Mouse (Mus musculus) kidney, postnatal 10 days (tissue): ENCODE data around the gene Mecr.

Experiments used
- DNase-seq: peaks from one replicate; pipeline ENCODE4 v3.0.0; 2021; ENCODE audit warnings: mixed read lengths

Mecr gene

DNA sequence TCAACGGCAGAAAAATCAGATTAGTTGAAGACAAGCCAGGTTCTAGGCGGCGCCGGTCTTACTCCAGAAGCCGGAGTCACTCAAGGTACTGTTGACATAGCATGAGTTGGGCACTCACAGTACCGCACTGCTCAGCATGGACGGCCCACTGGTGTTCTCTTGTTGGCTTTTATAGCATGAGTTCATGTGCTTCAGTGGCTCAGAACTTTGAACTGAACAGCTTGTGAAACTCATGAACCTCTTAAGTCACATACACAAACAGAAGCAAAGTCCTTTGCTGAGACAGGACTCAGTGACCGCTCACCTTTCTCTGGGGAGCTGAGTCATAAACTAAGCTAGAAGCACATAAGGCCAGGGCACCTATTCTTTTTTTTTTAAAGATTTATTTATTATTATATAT lies 54.5 kb downstream of the Mecr start:
- DNase-seq: peak; percentile 39

DNA sequence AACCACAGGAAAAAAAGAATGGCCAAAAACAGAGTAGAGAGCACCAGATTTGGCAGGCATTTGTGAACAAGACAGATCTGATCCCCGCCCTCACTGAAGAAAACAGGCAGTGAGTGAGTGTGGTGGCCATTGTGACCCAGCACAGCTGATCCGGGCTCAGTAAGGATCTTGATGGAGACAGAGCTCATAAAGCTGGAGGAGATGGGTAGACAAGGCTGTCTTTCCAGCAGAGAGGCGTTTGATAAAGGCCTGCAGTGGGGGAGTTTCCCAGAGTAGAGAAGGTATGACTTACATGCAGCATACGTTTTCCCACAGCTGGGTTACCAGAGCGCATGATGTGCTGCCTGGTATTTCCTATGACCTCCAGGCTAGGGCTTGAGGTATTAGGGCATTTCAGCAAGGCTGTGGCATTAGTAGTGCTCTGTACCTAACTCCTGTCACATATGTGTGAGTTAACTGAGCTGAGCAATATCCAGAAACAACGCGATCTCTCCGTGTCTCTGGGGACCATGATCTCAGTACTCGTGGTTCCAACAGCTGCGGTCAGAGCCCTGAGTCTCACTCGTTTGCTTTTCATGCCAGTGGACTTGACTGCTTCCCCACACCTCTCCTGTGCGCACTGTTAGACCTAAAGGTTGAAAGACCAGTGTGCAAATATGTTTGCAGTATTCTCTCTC lies 55.4 kb downstream of the Mecr start:
- no peak for DNase-seq

DNA sequence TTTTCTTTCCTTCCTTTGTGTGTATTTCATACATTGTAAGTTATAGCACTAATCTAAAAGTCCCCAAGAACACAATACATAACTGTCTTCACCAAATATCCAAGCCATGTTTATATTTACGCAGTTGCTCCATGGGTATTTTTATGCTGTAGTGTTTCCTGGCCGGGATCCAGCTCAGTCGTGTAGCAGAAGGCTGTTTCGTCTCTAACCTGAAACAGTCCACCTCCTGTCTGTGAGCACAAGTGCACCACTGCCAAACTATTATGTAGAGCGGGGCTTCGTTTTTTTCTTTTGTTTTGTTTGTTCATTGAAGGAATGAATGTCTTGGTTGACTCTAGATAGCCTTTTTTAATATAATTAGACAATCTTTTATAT lies 55.9 kb downstream of the Mecr start:
- DNase-seq: no peak

DNA sequence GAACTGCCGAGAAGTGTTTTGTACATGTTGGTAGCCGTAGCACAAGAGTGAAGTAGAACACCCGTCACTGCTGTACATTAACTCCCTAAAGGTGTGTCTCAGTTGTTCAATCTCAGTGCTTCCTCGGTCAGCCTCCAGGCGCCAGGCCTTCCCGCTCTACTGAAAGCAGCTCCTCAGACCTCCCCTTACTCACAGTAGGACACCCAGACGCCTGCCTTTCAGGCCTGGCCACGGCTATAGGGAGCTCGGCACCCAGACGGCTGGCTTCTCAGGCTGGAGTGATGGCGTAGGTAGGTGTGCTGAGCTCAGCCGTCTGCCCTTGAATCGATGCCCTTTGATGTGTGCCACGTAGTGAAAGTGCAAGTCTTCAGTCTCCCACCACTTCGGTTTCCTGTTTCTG lies 57.8 kb downstream of the Mecr start:
- DNase-seq: no peak

DNA sequence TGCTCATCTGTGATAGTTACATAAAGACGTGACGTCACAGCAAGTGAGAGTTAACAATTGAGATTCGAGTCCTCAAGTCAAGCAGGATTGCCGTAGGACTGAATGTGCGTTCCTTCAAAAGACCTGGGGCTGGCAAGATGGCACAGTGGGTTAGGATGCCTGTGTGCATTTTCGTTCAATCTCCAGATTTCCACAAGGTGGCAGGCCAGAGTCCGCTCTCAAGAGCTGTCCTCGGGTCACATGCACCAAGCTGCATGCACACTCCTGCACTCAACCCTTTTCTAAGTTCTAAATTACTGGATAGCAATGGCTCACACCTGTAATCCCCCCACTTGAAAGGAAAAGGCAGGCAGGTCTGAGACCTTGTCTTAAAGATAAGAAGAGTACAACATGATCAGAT lies 61.2 kb downstream of the Mecr start:
- DNase-seq: peak; percentile 77

DNA sequence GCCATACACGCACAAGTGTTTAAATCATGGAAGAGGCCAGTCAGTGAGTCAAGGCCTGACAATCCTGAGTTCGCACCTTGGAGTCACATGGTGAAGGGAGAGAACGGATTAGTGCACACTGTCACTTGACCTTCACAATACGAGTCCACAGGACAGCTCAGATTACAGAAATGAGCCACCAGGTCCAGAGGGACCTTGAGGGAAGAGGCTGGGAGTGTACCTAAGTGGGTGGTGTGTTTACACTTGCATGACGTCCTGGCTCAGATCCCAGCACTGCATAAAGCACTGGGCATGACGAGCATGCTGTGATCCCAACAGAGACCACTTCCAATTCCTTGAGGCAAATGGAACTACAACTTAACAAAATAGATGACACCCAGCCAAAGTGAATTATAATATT lies 63.2 kb downstream of the Mecr start:
- DNase-seq: no peak

DNA sequence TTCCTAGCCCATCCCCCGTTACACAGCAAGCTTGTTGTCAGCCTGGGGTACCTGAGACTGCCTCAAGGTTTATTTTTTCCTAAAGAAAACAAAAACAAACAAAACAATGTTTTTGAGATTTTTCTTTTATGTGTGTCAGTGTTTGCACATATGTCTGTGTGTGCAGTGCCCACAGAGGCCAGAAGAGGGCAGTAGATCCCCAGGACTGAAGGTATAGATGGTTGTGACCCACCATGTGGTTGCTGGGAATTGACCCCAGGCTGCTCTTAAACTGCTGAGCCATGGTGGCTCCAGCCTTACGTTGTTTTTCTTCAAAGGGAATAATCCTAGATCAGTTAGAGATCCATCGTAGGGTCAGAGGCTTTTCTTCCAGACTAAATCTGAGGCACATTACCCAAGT lies 64.6 kb downstream of the Mecr start:
- no peak for DNase-seq

DNA sequence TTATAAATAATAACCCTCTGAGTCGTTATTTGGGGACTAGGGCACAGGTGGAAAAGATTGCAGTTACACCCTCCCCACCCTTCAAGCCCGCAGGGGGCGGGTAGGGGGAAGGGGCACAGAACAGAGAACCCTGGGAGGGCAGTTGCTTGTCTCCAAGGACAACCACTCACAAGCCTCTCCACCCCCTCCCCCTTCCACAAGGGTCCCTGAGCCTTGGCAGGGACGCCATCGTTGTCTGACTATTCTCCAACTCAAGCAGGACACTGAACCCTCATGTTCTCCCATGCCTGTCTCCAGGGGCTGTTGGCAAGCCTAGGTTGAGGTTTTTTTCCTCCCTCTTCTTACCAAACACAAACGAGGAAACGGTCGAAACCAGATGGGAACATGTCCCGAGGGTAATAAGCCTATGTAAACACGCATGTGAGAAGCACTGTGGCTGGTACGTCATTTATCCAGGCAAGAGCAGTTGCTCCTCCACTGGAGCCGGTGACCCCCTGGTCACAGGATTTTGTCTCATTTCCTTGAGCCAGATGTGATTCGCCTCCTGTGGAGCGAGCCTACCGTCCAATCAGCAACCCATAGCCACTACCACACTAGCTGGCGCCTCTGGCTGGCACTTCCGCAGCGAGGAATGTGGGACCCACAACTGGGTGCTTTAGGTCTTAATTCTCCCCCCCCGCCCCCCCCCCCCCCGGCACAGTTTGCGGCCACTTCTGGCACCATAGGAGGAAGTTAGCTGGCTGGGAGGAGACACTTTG lies 67.1 kb downstream of the Mecr start:
- peak; percentile 54 for DNase-seq

DNA sequence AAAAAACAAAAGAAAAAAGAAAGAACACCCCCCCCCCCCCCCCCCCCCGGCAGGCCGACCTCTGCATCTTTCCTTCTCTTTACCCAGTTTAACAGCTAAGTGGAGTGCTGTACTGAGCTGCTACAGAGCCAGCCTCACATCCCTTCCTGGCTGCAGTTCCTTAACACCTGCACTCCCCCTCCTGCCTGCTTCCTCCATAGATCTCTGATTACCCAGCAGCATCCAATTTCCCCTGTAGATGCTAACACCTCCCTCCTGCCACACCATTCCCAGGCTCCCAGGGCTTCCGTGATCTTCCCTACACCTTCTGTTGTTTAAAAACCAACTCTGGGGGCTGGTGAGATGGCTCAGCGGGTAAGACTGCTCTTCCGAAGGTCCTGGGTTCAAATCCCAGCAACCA lies 68.3 kb downstream of the Mecr start:
- no peak for DNase-seq

DNA sequence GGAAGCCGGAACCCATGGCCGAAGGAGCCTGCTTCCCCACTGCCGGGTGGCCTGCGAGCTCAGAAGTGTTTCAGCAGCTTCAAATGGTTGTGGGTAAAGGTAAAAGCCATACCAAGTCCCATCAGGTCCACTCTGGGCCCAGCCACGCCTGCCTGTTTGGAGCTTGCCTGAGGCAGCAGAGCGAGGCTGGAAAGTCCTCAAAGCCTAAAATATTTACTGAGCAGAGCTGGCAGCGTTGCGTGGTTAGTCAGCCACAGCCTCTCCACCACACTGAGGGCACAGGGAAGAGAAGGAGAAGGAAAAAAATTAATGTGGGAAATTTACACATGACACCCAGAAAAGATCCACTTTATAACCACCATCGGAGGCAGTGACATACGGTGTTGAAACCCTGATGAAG lies 70.3 kb downstream of the Mecr start:
- DNase-seq: no peak

DNA sequence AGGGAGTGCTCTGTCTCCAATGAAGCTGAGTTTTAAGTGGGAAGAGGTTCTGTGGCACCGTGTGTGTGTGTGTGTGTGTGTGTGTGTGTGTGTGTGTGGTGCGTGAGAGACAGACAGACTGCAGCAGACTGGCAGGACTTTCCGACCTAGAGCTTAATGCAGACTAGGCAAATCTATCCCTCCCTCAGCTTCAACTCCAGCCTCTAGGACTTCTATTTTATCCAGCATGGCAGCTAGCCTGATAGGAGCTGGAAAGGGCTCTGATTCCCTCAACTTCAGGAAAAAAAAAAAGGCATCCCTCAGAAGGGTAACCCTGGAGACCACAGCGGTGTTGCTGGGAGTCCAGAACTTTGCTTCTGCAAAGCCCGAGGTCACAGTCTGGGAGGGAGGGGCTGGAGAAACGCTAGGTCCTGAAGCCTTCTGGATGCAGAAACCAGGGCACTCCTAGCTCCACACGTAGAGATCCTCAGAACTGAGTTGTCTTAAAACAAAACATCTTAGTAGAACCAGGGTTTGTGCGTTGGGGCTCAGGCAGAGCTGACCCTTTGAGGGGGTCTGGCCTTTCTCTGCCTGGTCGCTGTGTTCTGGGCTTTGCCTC lies 70.9 kb downstream of the Mecr start:
- no peak for DNase-seq

DNA sequence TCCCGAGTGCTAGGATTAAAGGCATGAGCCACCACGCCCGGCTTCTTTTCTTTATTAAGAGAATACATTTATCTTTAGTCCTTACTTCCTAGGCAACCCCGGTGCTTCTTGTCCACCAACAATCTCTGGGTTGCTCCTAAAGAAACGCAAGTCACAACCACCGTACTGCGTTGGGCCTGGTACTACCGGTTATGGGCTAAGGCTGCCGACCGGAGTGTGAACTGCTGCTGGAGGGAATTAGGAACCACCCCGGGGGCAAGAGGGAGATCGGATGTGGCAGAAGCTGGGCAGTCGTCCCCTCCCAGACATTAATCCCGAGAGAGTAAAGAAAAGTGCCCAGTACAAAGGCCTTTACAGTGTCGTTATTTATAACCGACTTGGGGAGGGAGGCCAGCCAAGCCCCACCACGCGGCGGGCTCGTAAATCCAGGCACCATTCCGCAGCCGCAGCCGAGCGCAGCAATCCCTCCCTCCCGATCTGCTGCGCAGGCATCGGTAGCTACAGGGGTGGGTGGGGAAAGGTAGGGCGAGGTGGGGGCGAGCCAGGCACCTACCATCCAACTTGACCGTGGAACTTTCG lies 71.7 kb downstream of the Mecr start:
- peak; percentile 80 for DNase-seq

DNA sequence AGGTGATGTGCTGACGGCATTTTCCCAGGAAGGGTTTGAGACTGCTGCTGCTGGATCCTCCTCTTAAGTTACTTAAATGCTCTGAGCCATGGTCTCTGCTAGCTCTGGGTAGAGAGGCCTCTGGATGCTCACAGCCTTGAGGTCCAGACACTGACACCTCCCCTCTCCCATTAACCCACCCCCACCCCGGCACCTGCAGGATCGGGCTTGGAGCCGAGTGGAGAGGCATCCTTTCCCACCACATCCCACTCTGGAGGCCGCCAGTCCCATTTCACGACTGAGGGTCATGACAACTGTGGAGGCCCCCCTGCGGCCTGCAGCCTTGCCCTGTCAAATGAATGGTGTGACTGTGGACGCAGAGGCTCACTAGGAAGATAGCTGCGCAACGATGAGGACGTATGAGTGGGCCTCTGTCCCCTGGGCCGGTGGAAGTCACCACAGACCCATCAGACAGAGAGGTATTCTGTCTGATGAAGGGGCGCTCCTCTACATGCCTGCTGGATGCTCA lies 72.6 kb downstream of the Mecr start:
- DNase-seq: no peak

DNA sequence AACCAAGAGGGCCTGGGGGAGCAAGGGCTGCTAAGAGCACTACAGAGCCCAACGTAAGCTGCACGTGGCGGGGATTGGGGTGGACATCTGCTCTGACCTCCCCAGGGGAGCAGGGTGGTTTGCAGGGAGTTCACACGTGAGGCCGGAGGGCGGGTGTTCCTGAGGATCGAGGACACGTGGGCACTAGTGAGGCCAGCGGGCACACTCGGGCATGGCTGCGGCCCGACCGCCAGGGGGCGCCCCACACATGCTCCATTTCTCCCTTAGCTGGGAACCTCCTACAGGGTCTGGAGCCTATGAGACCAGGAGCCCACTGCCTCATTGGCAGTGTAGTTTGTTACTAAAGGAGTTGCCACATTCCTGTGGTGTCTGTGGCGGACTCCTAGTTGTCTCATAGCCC lies 73.2 kb downstream of the Mecr start:
- DNase-seq: peak; percentile 87

DNA sequence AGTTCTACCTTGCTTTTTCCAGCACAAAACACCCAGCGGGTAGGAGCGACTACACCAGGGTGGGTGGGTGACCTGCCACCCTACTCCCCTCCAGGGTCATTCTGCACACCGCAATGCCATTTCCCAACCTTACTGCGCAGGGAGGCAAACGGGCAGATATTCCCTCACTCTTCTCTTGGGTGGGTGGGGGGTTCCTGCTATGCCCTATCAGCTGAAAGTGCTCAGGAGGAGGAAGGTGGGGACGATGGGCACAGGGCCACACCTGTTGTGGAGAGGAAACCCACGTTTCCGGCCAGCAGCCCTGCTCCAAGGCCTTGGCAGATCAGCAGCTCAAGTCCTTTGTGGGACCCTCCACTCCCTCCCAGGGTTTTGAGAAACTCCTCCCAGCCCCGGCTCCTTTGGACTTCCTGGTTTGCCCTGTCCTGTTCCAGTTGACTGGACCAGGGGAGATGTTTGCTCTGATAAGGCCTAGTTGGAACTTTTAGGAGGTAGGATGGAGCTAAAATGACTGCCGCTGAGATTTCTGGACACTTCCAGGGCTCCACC lies 73.8 kb downstream of the Mecr start:
- DNase-seq: no peak
